Mouse (Mus musculus) bone marrow macrophage, adult 2 months (primary cell): ENCODE results near the gene Dnah2.

Source experiments
- CTCF ChIP-seq: IDR thresholded peaks from 2 replicates; pipeline ENCODE4 v1.5.1; 2012; ENCODE audit warnings: low read depth, mild to moderate bottlenecking, low read length, moderate library complexity
- POLR2A ChIP-seq: IDR thresholded peaks from 2 replicates; pipeline ENCODE4 v1.6.1; 2012; ENCODE audit warnings: mild to moderate bottlenecking, low read depth, low read length, borderline replicate concordance

GRCm38 (mm10) chr11:69463996-69464395, 84.9 kb downstream of the Dnah2 start:
- TF ChIP-seq CTCF (no peak), POLR2A (no peak)
